Mouse (Mus musculus): Measurements from ENCODE around the gene Hnrnpl.

- TF ChIP-seq CTCF (IDR thresholded peaks at IDR 0.05; ENCODE audit: insufficient read depth, low read depth, low read length): no peak
- TF ChIP-seq POLR2A (IDR thresholded peaks at IDR 0.05; ENCODE audit: insufficient read depth, low read depth, low read length): no peak
Observed at GRCm38 (mm10) chr7:28773163-28773562, 35.2 kb upstream of the Hnrnpl start.
